Mouse (Mus musculus): Measurements from ENCODE around the gene Gng8. TPM values are rescaled to one million over a fixed set of nuclear protein-coding genes. Genes with fewer than 3 reads are reported as not detected.

Gene Gng8
- polyA plus RNA-seq, 1 experiment from 2014 or later = 0.81 TPM

DNA sequence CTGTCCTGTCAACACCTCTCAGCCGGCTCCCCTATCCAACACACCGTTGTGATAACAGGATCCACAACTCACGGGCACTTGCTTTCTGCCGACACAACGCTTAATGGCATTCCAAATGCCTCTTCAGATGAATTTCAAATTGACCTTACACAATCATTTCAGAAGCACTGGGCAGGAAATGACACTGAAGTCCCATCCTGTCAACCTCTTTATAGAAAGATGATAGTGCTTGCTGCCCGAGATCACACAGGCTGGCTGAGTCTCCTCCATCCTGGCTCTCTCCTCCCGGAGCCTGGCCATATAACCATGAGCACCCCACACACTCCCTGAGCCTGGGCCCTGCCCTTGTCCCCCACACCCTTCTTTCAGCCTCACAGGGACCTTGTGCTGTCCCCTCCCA, 16.3 kb downstream of the Gng8 start:
- no peaks in the 10 kb centered on the region for H3K9me3 ChIP-seq (replicated peaks)
- H3K4me2 ChIP-seq = peak overlapping the region; percentile 21; the same call in 1 of the 2 replicates
- H3K4me3 ChIP-seq (replicated peaks) = 0 out of 2 replicates have a peak overlapping the region, but pooled peaks have one; percentile 12
- DNase-seq (no peak), ATAC-seq (ENCODE audit: low read depth) (no peak)
- WGBS (ENCODE audit: insufficient replicate concordance) = 39% methylated on average over 7 of the region's 7 CpGs
- H3K27me3 ChIP-seq = peaks cover 35% of the 10 kb centered on the region
- no peaks in the 10 kb centered on the region for H3K36me3 ChIP-seq
- no peak overlapping the region for H3K9ac ChIP-seq
- H3K27ac ChIP-seq = no peak overlapping the region
- H3K4me1 ChIP-seq (replicated peaks) = peaks cover 58% of the 10 kb centered on the region

DNA sequence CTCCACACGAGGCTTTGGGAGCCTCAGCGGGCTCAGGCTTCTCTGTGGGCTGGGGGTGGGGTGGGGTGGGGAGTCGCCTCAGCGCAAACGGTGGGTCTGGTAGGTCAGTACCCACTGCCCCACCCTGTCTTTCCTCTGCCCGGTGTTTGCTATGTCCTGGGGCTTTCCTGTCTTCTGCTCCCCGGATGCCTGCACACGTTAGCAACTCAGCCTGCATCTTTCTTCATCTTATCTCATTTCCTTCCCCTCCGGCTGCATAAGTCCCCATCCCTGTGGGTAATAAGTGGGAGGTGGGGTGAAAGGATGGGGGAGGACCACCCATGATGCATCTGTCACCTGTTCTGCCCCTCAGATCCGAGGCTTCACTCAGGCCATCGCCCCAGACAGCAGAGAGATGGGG, 16.8 kb downstream of the Gng8 start:
- H3K27me3 ChIP-seq = peaks cover 35% of the 10 kb centered on the region
- no peak overlapping the region for H3K27ac ChIP-seq
- peaks cover 58% of the 10 kb centered on the region for H3K4me1 ChIP-seq (replicated peaks)
- DNase-seq (no peak), ATAC-seq (ENCODE audit: low read depth) (no peak)
- no peaks in the 10 kb centered on the region for H3K36me3 ChIP-seq
- WGBS (ENCODE audit: insufficient replicate concordance) = 5% methylated on average over 11 of the region's 11 CpGs
- H3K4me3 ChIP-seq (replicated peaks) = 0 out of 2 replicates have a peak overlapping the region, but pooled peaks have one; percentile 12
- peak overlapping the region; percentile 21; the same call in 1 of the 2 replicates for H3K4me2 ChIP-seq
- H3K9me3 ChIP-seq (replicated peaks) = no peaks in the 10 kb centered on the region
- H3K9ac ChIP-seq = no peak overlapping the region

DNA sequence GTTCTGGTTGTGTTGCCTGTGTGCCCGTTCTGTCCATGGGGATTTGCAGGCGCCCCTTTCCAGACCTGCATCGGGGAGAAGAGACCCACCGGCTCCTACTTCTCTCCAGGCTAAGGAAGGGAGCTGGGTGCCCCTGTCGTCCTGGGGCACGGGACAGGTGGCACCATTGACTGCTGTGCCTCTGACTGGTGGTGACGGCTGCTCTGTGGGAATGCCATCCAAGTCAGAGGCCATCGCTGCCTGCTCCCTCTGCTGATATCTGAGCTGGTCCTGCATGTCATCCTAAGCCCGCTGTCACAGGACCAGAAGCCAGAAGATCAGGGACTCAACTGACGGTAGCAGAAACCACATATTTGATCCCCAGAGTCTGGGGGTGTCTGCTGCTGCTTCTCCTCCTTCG, 17.3 kb downstream of the Gng8 start:
- H3K4me3 ChIP-seq (replicated peaks) = no peak overlapping the region
- ATAC-seq (ENCODE audit: low read depth) = no peak
- H3K4me1 ChIP-seq (replicated peaks) = peaks cover 53% of the 10 kb centered on the region
- 45% methylated on average over 11 of the region's 11 CpGs for WGBS (ENCODE audit: insufficient replicate concordance)
- H3K36me3 ChIP-seq = no peaks in the 10 kb centered on the region
- DNase-seq = no peak
- H3K9ac ChIP-seq = no peak overlapping the region
- no peak overlapping the region for H3K27ac ChIP-seq
- H3K27me3 ChIP-seq = peaks cover 35% of the 10 kb centered on the region
- no peak overlapping the region for H3K4me2 ChIP-seq
- H3K9me3 ChIP-seq (replicated peaks) = no peaks in the 10 kb centered on the region

DNA sequence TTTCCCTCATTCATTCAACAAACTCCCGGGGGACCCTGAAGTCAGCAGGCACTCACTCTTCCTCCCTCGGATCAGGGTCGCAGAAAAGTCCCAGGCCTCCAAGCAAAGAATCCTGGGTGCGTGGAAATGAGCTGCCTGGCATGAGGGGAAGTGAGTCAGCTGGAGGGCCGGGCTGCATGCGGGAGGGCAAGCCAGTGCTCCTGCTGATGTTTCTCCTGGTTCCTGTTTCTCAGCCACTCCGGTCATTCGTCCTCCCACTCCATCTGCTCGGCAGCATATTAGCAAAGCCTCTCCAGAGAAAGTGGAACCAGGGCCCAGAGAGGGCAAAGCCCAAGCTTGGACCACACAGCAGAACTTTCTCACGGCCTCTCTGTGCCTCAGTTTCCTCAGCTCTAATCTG, 18.3 kb downstream of the Gng8 start:
- DNase-seq (no peak), ATAC-seq (ENCODE audit: low read depth) (no peak)
- H3K9me3 ChIP-seq (replicated peaks) = no peaks in the 10 kb centered on the region
- H3K4me3 ChIP-seq (replicated peaks) = no peak overlapping the region
- no peak overlapping the region for H3K27ac ChIP-seq
- peaks cover 35% of the 10 kb centered on the region for H3K27me3 ChIP-seq
- H3K4me2 ChIP-seq = no peak overlapping the region
- WGBS (ENCODE audit: insufficient replicate concordance) = 15% methylated on average over 10 of the region's 10 CpGs
- H3K36me3 ChIP-seq = peaks cover 8% of the 10 kb centered on the region
- peaks cover 43% of the 10 kb centered on the region for H3K4me1 ChIP-seq (replicated peaks)
- H3K9ac ChIP-seq = no peak overlapping the region

DNA sequence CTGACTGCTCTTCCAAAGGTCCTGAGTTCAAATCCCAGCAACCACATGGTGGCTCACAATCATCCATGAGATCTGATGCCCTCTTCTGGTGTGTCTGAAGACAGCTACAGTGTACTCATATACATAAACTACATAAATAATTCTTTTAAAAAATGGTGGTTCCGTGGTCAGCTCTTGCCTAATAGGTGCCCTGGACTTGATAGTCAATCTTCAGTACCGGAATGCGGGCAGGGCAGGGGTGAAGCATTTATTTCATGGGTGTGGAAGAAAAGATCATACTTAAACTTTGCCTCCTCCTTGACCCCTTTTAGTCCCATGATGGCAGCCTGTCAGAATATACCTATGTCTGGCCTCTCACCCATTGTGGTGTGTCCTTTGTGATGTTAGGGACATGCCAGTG, 20.3 kb downstream of the Gng8 start:
- 66% methylated on average over 3 of the region's 3 CpGs for whole genome bisulfite sequencing (ENCODE audit: insufficient replicate concordance)

DNA sequence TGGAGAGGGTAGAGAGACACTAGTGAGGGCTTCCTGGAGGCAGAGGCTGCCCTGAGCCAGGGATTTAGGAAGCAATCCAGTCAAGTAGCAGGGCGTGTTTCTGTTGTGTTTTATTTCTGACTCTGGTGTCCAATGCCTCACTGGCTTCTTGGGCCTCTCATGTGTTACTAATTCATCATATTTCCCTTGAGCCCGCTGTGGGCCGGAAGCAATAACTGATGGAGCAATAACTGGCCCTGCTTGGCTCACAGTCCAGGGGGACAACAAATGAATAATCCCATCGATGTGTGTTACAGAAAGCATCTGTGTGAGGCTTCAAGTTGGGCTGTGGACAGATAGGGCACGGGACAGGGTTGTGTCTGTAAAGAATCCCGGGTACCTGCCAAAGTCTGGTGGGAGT, 20.8 kb downstream of the Gng8 start:
- no peak for ATAC-seq (ENCODE audit: low read depth)
- no peak for DNase-seq
- peaks cover 30% of the 10 kb centered on the region for H3K27me3 ChIP-seq
- WGBS (ENCODE audit: insufficient replicate concordance) = 70% methylated on average over 6 of the region's 6 CpGs
- H3K36me3 ChIP-seq = peaks cover 32% of the 10 kb centered on the region
- no peak overlapping the region for H3K4me2 ChIP-seq
- peaks cover 19% of the 10 kb centered on the region for H3K4me1 ChIP-seq (replicated peaks)
- H3K9ac ChIP-seq = no peak overlapping the region
- no peaks in the 10 kb centered on the region for H3K9me3 ChIP-seq (replicated peaks)
- H3K27ac ChIP-seq = no peak overlapping the region
- no peak overlapping the region for H3K4me3 ChIP-seq (replicated peaks)

More for the DNA sequence above, 20.3 kb downstream of the Gng8 start:
- no peak for DNase-seq
- no peak for ATAC-seq (ENCODE audit: low read depth)
- no peak overlapping the region for H3K4me3 ChIP-seq (replicated peaks)
- H3K4me2 ChIP-seq = no peak overlapping the region
- H3K4me1 ChIP-seq (replicated peaks) = peaks cover 24% of the 10 kb centered on the region
- H3K36me3 ChIP-seq = peaks cover 27% of the 10 kb centered on the region
- no peaks in the 10 kb centered on the region for H3K9me3 ChIP-seq (replicated peaks)
- no peak overlapping the region for H3K27ac ChIP-seq
- H3K9ac ChIP-seq = no peak overlapping the region
- H3K27me3 ChIP-seq = peaks cover 35% of the 10 kb centered on the region

DNA sequence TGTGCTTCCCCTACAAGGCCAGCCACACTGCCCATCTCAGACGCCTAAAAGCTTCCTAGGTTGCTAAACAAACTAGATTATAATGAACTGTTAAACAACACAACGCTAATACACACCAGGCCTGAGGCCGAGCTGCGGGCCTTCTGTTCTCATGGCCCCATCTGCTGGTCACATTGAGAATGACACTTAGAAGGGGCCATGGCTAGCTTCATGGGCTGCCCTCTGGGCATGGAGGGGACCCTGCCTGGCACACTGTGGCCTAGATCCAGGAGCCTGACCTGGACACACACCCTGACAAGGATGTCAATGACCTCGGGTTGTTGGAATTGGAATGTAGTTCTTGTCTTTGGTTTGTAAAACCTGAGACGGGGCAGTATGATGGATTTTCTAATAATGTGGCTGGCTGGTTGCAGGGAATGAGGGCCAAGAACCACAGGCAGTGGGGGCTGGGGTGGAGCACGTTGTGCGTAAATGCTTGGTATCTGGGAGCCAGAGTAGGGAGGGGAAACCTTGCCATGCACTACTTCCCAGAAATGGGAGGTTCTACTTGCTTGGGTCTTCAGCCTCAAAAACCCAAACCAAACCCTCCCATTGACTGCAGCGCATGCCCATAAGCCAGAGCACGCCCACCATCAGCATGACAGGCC, 22.3 kb downstream of the Gng8 start:
- peaks cover 20% of the 10 kb centered on the region for H3K4me1 ChIP-seq (replicated peaks)
- 32% methylated on average over 10 of the region's 10 CpGs for WGBS (ENCODE audit: insufficient replicate concordance)
- peaks cover 14% of the 10 kb centered on the region for H3K27me3 ChIP-seq
- no peak overlapping the region for H3K9ac ChIP-seq
- H3K4me3 ChIP-seq (replicated peaks) = no peak overlapping the region
- no peak overlapping the region for H3K27ac ChIP-seq
- no peaks in the 10 kb centered on the region for H3K9me3 ChIP-seq (replicated peaks)
- DNase-seq = no peak
- H3K36me3 ChIP-seq = peaks cover 48% of the 10 kb centered on the region
- peak; percentile 50; the same call in 1 of the 2 replicates for ATAC-seq (ENCODE audit: low read depth)
- no peak overlapping the region for H3K4me2 ChIP-seq

DNA sequence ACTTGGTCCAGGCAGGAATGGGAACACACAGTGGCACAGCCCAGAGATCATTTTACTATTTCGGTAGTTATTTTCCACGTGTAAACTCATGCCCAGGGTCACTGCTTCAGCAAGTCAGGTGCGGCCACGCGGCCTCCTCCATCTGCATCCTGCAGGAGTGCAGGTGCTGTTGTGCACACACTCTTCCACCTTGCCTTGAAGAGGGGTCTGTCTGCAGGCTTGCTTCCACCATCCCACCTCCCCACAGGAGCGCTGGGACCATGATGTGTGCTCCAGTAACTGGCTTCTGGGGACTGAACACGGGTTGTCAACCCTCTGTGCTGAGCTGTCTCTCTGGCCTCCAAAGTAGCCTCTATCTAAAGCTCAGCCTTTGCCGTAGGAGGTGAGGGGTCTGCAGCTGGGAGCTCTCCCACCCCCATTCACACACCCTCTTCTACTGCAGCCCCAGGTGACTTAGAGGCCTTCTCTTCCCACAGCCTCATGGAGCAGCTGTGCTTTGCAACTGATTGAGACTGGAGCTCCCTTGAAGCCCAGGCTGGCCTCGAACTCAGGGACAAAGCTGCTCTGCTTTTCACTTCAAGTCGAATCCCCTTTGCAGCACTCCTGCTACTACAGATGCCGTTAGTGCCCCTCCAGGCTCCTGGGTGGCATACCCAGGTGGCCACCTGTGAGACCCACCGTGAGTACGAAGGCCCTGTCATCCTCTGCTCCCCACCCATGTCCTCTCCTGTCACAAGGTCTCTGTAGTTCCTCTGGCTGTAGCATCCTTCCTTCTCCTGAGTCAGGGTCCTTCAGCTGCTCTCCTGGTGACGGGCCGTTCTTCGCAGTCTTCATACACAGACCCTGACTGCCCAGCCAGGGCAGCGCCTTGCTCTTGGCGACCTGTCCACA, 23.1 kb downstream of the Gng8 start:
- H3K27ac ChIP-seq = no peak overlapping the region
- ATAC-seq (ENCODE audit: low read depth) (no peak), DNase-seq (no peak)
- H3K9ac ChIP-seq = no peak overlapping the region
- no peak overlapping the region for H3K4me2 ChIP-seq
- H3K4me1 ChIP-seq (replicated peaks) = peaks cover 21% of the 10 kb centered on the region
- H3K9me3 ChIP-seq (replicated peaks) = no peaks in the 10 kb centered on the region
- peaks cover 55% of the 10 kb centered on the region for H3K36me3 ChIP-seq
- H3K4me3 ChIP-seq (replicated peaks) = no peak overlapping the region
- WGBS (ENCODE audit: insufficient replicate concordance) = 82% methylated on average over 18 of the region's 18 CpGs
- peaks cover 7% of the 10 kb centered on the region for H3K27me3 ChIP-seq

DNA sequence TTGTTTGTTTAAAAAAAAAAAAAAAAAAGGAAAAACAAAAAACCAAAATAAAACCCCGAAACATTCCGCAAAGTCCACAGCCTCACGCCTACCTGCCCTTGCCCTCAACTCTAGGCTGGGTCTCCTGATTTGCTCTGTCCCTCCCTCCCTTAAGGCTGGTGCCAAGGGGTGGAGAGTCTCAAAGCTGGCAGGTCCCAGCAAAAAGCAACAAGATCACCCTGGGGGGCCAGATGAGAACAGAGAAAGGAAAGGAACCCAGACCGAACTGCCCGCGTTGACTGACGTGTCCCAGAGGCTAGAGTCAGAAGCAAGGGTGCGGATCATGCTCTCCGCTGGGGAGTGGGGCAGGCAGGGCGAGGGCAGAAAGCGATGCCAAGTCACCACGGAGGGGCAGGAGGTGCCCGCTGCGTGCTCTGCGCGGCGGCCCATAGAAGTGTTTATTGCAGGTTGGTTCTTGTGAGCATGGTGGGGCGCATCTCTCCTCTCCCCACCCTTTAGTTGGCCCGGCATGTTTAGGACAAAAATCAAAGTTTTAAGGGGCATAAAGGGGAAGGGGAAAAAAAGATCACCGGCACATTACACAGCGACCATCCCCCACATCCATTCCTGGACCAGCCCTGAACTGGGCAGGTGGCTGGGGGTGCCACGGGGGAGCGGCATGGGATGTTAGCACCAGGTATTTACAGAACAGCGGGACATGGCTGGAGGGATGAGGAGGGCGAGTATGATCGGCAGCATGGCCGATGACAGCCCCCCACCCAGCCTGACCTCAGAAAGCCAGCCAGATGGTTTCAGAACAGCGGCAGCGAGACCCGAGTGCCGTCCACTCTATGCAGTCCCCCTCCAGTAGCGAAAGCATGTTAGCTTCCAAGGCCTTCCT, 24.1 kb downstream of the Gng8 start:
- Histone ChIP-seq H3K4me3 (replicated peaks) (no peak overlapping the region), H3K4me1 (replicated peaks) (peaks cover 28% of the 10 kb centered on the region), H3K9ac (no peak overlapping the region), H3K36me3 (peaks cover 58% of the 10 kb centered on the region), H3K9me3 (replicated peaks) (no peaks in the 10 kb centered on the region), H3K27ac (no peak overlapping the region), H3K27me3 (no peaks in the 10 kb centered on the region), H3K4me2 (no peak overlapping the region)
- DNase-seq (no peak), ATAC-seq (ENCODE audit: low read depth) (no peak)
- 92% methylated on average over 32 of the region's 32 CpGs for WGBS (ENCODE audit: insufficient replicate concordance)

DNA sequence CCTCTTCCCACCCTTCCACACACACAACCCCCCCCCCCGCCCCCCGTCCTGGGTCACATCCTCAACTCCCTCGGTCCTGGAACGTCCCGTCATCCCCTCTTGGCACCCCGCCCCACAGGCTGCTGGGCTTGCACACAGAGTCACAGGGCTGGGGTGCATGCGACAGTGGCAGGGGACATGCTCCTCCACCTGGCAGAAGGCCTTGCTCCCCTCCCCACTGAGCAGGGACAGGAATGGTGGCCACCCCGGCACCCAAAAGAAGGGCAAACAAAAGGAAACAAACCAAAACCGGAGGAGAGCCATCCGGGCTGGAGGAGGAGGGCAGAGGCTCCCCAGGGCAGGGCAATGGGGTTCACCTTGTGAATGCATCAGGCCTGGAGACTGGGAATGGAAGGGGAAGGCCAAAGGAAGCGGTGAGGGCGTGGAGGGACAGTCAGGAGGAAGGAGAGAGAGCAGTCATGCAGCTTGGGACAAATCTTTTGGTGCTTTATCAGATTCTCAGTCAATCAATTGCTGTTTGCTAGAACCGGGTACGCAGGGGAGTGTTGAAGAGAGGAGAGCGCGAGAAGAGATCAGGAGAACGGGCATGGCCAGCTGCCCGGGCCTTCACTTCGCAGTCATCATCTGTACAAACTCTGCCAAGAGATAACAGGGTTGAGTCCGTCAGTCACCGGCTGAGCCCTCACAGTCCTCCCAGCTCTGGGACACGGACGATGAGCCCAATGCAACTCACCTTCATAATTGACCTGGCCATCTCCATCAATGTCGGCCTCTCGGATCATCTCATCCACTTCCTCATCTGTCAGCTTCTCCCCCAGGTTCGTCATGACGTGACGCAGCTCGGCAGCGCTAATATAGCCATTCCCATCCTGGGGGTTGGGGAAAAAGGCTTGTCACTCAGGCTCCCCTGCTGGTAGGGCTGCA, 25.0 kb downstream of the Gng8 start:
- ATAC-seq (ENCODE audit: low read depth) (no peak), DNase-seq (no peak)
- Histone ChIP-seq H3K27me3 (no peaks in the 10 kb centered on the region), H3K4me3 (replicated peaks) (no peak overlapping the region), H3K4me2 (no peak overlapping the region), H3K9me3 (replicated peaks) (no peaks in the 10 kb centered on the region), H3K36me3 (peaks cover 67% of the 10 kb centered on the region), H3K9ac (no peak overlapping the region), H3K4me1 (replicated peaks) (peaks cover 37% of the 10 kb centered on the region), H3K27ac (no peak overlapping the region)
- WGBS (ENCODE audit: insufficient replicate concordance) = 77% methylated on average over 30 of the region's 30 CpGs

Data from liver, embryonic 13.5 days (tissue).